Mouse (Mus musculus) heart, embryonic 12.5 days (tissue): ENCODE data around the gene Syne4. TPM values are rescaled to one million over a fixed set of nuclear protein-coding genes. Genes with fewer than 3 reads are reported as not detected.

ENCODE experiments used
- ATAC-seq: fragments of 200-750 bp; cut with Nextera tagmentation; 2 replicates; pipeline ENCODE4 v1.8.0; 2017; ENCODE audit warnings: moderate TSS enrichment, moderate library complexity; ENCODE audit not compliant: insufficient number of reproducible peaks, low FRiP score
- H3K27ac ChIP-seq: fragments of 300-500 bp; sonication (generic); 2 replicates; pipeline ENCODE4 v1.5.1; 2016; ENCODE audit warnings: mild to moderate bottlenecking, moderate library complexity; ENCODE audit not compliant: poor library complexity, severe bottlenecking
- H3K27me3 ChIP-seq: fragments of 300-500 bp; sonication (generic); replicated peaks from 2 replicates; pipeline ENCODE4 v1.6.1; 2016; ENCODE audit warnings: mild to moderate bottlenecking, moderate library complexity
- H3K36me3 ChIP-seq: fragments of 300-500 bp; sonication (generic); 2 replicates; pipeline ENCODE4 v1.6.1; 2016; ENCODE audit warnings: mild to moderate bottlenecking, moderate library complexity
- H3K4me1 ChIP-seq: fragments of 300-500 bp; sonication (generic); replicated peaks from 2 replicates; pipeline ENCODE4 v1.6.1; 2016; ENCODE audit warnings: mild to moderate bottlenecking
- H3K4me2 ChIP-seq: fragments of 300-500 bp; sonication (generic); 2 replicates; pipeline ENCODE4 v1.6.1; 2016; ENCODE audit warnings: mild to moderate bottlenecking, moderate library complexity
- H3K4me3 ChIP-seq: fragments of 300-500 bp; sonication (generic); 2 replicates; pipeline ENCODE4 v1.5.1; 2016; ENCODE audit warnings: mild to moderate bottlenecking
- H3K9ac ChIP-seq: fragments of 300-500 bp; sonication (generic); 2 replicates; pipeline ENCODE4 v1.6.1; 2016; ENCODE audit warnings: mild to moderate bottlenecking, moderate library complexity
- H3K9me3 ChIP-seq: fragments of 300-500 bp; sonication (generic); replicated peaks from 2 replicates; pipeline ENCODE4 v1.6.1; 2016; ENCODE audit warnings: mild to moderate bottlenecking, moderate library complexity
- WGBS: fragments of 180-500 bp; shearing (Covaris S2); methylation state at CpG from one replicate; pipeline ENCODE4 v1.1.7; 2016; 5-methylcytosine and 5-hydroxymethylcytosine counted together
- polyA plus RNA-seq: library from polyadenylated mRNA; unstranded; fragments of >200 nt; fragmentation: Nextera tagmentation; extraction: Ambion mirVana; gene quantifications from 2 replicates; pipeline ENCODE4 v1.2.1, GENCODE M21; 2016

Syne4 gene
- polyA plus RNA-seq, 1 experiment from 2014 or later: 19.5 TPM

GRCm38 (mm10) chr7:30358378-30359186, 44.0 kb downstream of the Syne4 start:
- Histone ChIP-seq H3K27me3 (peaks cover 33% of the 10 kb centered on the region), H3K4me3 (no peak overlapping the region), H3K4me2 (no peak overlapping the region), H3K36me3 (peaks cover 18% of the 10 kb centered on the region), H3K9me3 (no peaks in the 10 kb centered on the region), H3K4me1 (peaks cover 17% of the 10 kb centered on the region; the same call in 1 of the 2 replicates), H3K27ac (no peak overlapping the region), H3K9ac (no peak overlapping the region)
- ATAC-seq: no peak
- 70% methylated on average over 7 of the region's 7 CpGs for WGBS

- 75% methylated on average over 31 of the region's 31 CpGs for WGBS
- Histone ChIP-seq H3K27me3 (peaks cover 41% of the 10 kb centered on the region), H3K36me3 (peaks cover 18% of the 10 kb centered on the region), H3K4me3 (no peak overlapping the region), H3K4me1 (peaks cover 12% of the 10 kb centered on the region; the same call in 1 of the 2 replicates), H3K4me2 (no peak overlapping the region), H3K9ac (no peak overlapping the region), H3K27ac (no peak overlapping the region), H3K9me3 (no peaks in the 10 kb centered on the region)
- no peak for ATAC-seq
Observed at GRCm38 (mm10) chr7:30359276-30359865, 44.8 kb downstream of the Syne4 start.

- peaks cover 47% of the 10 kb centered on the region for H3K27me3 ChIP-seq
- peaks cover 12% of the 10 kb centered on the region; the same call in 1 of the 2 replicates for H3K4me1 ChIP-seq
- 76% methylated on average over 17 of the region's 17 CpGs for WGBS
Observed at GRCm38 (mm10) chr7:30360028-30360427, 45.4 kb downstream of the Syne4 start.

GRCm38 (mm10) chr7:30362652-30363343, 48.2 kb downstream of the Syne4 start, which contains the start of gene Lrfn3:
TSS of gene Lrfn3 (minus strand) at chr7:30362772.
- peak; percentile 55 for ATAC-seq

More at GRCm38 (mm10) chr7:30360028-30360427, 45.4 kb downstream of the Syne4 start:
- no peak overlapping the region for H3K4me3 ChIP-seq
- no peak for ATAC-seq
- H3K9me3 ChIP-seq: no peaks in the 10 kb centered on the region
- no peak overlapping the region for H3K9ac ChIP-seq
- peaks cover 18% of the 10 kb centered on the region for H3K36me3 ChIP-seq
- H3K4me2 ChIP-seq: no peak overlapping the region
- H3K27ac ChIP-seq: no peak overlapping the region

GRCm38 (mm10) chr7:30363344-30363738, 48.7 kb downstream of the Syne4 start:
- peak overlapping the region; percentile 76 for H3K4me3 ChIP-seq
- no peak overlapping the region for H3K9ac ChIP-seq
- H3K4me1 ChIP-seq: peaks cover 12% of the 10 kb centered on the region; the same call in 1 of the 2 replicates
- peaks cover 46% of the 10 kb centered on the region for H3K27me3 ChIP-seq
- 72% methylated on average over 6 of the region's 6 CpGs for WGBS
- no peak overlapping the region for H3K27ac ChIP-seq
- H3K4me2 ChIP-seq: peak overlapping the region; percentile 86
- H3K36me3 ChIP-seq: peaks cover 12% of the 10 kb centered on the region; the same call in 1 of the 2 replicates
- H3K9me3 ChIP-seq: no peaks in the 10 kb centered on the region
- ATAC-seq: no peak

More at GRCm38 (mm10) chr7:30362652-30363343, 48.2 kb downstream of the Syne4 start, which contains the start of gene Lrfn3:
- Histone ChIP-seq H3K4me3 (peak within 1 kb of the TSS; percentile 76), H3K27ac (no peak within 1 kb of the TSS), H3K36me3 (peaks cover 12% of the 10 kb centered on the region; the same call in 1 of the 2 replicates), H3K4me1 (peaks cover 12% of the 10 kb centered on the region; the same call in 1 of the 2 replicates), H3K27me3 (peaks cover 46% of the 10 kb centered on the region), H3K9ac (peak within 1 kb of the TSS; percentile 81), H3K4me2 (peak within 1 kb of the TSS; percentile 86), H3K9me3 (no peaks in the 10 kb centered on the region)
- 1% methylated on average over 48 of the region's 55 CpGs for WGBS

GRCm38 (mm10) chr7:30367466-30367865, 52.9 kb downstream of the Syne4 start:
- ATAC-seq: no peak
- H3K4me2 ChIP-seq: no peak overlapping the region
- no peaks in the 10 kb centered on the region for H3K36me3 ChIP-seq
- H3K4me3 ChIP-seq: no peak overlapping the region
- 0 out of 2 replicates have a peak, but pooled peaks cover 3% of the 10 kb centered on the region for H3K4me1 ChIP-seq
- peaks cover 28% of the 10 kb centered on the region for H3K27me3 ChIP-seq
- no peaks in the 10 kb centered on the region for H3K9me3 ChIP-seq
- 51% methylated on average over 2 of the region's 2 CpGs for WGBS
- H3K27ac ChIP-seq: no peak overlapping the region
- H3K9ac ChIP-seq: no peak overlapping the region

Other genes starting within 250 kb of the Syne4 start
- 2.5 and 2.9 TPM in 2 replicates for gene Zfp82, start 241.9 kb upstream of the Syne4 start, polyA plus RNA-seq
- gene Gm26920, start 224.4 kb upstream of the Syne4 start, polyA plus RNA-seq: 1.5 and 1.7 TPM in 2 replicates
- 5.8 and 6.1 TPM in 2 replicates for gene Zfp566, start 224.3 kb upstream of the Syne4 start, polyA plus RNA-seq
- 90.8 and 93.5 TPM in 2 replicates for gene Zfp260, start 220.0 kb upstream of the Syne4 start, polyA plus RNA-seq
- gene Zfp382, start 192.9 kb upstream of the Syne4 start, polyA plus RNA-seq: 11.6 TPM in 2 replicates
- gene Zfp146, start 145.1 kb upstream of the Syne4 start, polyA plus RNA-seq: 10.5 TPM in 2 replicates
- 300 and 306 TPM in 2 replicates for gene Cox7a1, start 130.7 kb upstream of the Syne4 start, polyA plus RNA-seq
- 77.0 and 83.4 TPM in 2 replicates for gene Capns1, start 116.0 kb upstream of the Syne4 start, polyA plus RNA-seq
- gene Polr2i, start 82.9 kb upstream of the Syne4 start, polyA plus RNA-seq: 101 and 105 TPM in 2 replicates
- gene Tbcb, start 82.5 kb upstream of the Syne4 start, polyA plus RNA-seq: 155 and 162 TPM in 2 replicates
- gene Ovol3, start 79.1 kb upstream of the Syne4 start, polyA plus RNA-seq: not detected in 2 replicates
- 0.27 and 0.32 TPM in 2 replicates for gene Thap8, start 34.7 kb upstream of the Syne4 start, polyA plus RNA-seq
- 9.3 and 9.9 TPM in 2 replicates for gene Wdr62, start 34.4 kb upstream of the Syne4 start, polyA plus RNA-seq
- 17.2 and 20.2 TPM in 2 replicates for gene Clip3, start 23.1 kb upstream of the Syne4 start, polyA plus RNA-seq
- gene Alkbh6, start 6.1 kb upstream of the Syne4 start, polyA plus RNA-seq: 56.8 and 59.0 TPM in 2 replicates
- gene E130208F15Rik, start 6.9 kb downstream of the Syne4 start, polyA plus RNA-seq: 1.7 and 2.9 TPM in 2 replicates
- 16.7 and 17.0 TPM in 2 replicates for gene Sdhaf1, start 9.1 kb downstream of the Syne4 start, polyA plus RNA-seq
- 2.3 and 2.8 TPM in 2 replicates for gene Lrfn3, start 48.0 kb downstream of the Syne4 start, polyA plus RNA-seq
- gene Tyrobp, start 99.0 kb downstream of the Syne4 start, polyA plus RNA-seq: 9.5 and 9.8 TPM in 2 replicates
- gene Hcst, start 105.0 kb downstream of the Syne4 start, polyA plus RNA-seq: 1.1 TPM in 1 of 2 replicates, not detected in the other
- 0.95 and 1.3 TPM in 2 replicates for gene Nfkbid, start 106.9 kb downstream of the Syne4 start, polyA plus RNA-seq
- gene Aplp1, start 130.7 kb downstream of the Syne4 start, polyA plus RNA-seq: 41.6 and 43.4 TPM in 2 replicates
- 1.1 and 1.3 TPM in 2 replicates for gene Kirrel2, start 142.9 kb downstream of the Syne4 start, polyA plus RNA-seq
- gene Nphs1, start 143.5 kb downstream of the Syne4 start, polyA plus RNA-seq: 0.06 and 0.23 TPM in 2 replicates
- gene Prodh2, start 178.8 kb downstream of the Syne4 start, polyA plus RNA-seq: 1.00 TPM in 1 of 2 replicates, not detected in the other
- gene Arhgap33, start 220.3 kb downstream of the Syne4 start, polyA plus RNA-seq: 10.1 and 10.9 TPM in 2 replicates
- 30.5 and 31.6 TPM in 2 replicates for gene Hspb6, start 237.4 kb downstream of the Syne4 start, polyA plus RNA-seq
- 9.3 and 12.7 TPM in 2 replicates for gene Proser3, start 237.5 kb downstream of the Syne4 start, polyA plus RNA-seq
- 31.1 and 34.8 TPM in 2 replicates for gene Lin37, start 245.0 kb downstream of the Syne4 start, polyA plus RNA-seq
- 82.4 and 88.8 TPM in 2 replicates for gene U2af1l4, start 248.5 kb downstream of the Syne4 start, polyA plus RNA-seq
- gene Gm49396, start 248.5 kb downstream of the Syne4 start, polyA plus RNA-seq: 10.5 and 10.6 TPM in 2 replicates
- 115 and 124 TPM in 2 replicates for gene Psenen, start 248.8 kb downstream of the Syne4 start, polyA plus RNA-seq